Mouse (Mus musculus) erythroid progenitor cell, adult 5-6 weeks (primary cell): ENCODE data around the gene Adgrd1. TPM values are rescaled to one million over a fixed set of nuclear protein-coding genes. Genes with fewer than 3 reads are reported as not detected.

Source experiments
- ATAC-seq: replicated peaks from 2 replicates; pipeline ENCODE4 v1.8.0; 2016; ENCODE audit warnings: moderate number of reproducible peaks, mild to moderate bottlenecking, moderate TSS enrichment, inconsistent platforms; ENCODE audit not compliant: poor library complexity, low FRiP score, severe bottlenecking
- total RNA-seq, 2 experiments: library from RNA; stranded (forward) in 1 of 2; stranded (reverse) in 1 of 2; fragments of 150-400 nt in 1 of 2; fragments of 186-747, 209-891 nt in 1 of 2; gene quantifications; 2 replicates each; pipeline versions ENCODE4 v1.2.3 to v1.2.4; 2015 to 2017; ENCODE audit warnings: low replicate concordance in 2 of 2

Adgrd1 gene
- total RNA-seq, 2 experiments from 2014 or later = 1.2 to 2.1 TPM

DNA sequence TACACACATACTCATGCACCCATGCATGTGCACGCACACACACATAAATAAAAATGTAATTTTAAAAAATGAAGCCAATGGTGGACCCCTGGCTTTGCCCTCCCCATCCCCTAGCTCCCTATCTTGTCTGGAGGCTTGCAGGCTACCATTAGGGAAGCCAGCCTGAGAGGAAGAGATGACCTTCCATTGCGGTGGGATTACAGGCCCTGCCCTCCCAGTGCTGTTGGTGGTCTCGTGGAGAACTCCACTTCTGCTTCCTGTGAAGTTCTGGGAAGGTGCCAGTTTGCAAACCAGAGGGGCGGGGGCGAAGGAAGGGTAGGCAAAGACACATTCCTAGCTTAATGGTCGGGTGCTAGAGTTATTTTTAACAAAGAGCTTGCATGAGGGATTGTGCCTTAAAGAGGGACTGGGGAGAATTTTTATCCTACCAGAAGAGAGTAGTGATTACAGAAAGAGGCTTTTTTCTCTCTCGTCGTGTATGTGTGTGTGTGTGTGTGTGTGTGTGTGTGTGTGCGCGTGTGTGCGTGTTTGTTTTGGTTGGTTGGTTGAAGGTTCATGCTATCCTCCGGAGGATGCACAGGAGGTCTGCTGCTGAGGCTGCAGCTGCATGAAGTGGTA lies 50.5 kb downstream of the Adgrd1 start:
- no peak for ATAC-seq

DNA sequence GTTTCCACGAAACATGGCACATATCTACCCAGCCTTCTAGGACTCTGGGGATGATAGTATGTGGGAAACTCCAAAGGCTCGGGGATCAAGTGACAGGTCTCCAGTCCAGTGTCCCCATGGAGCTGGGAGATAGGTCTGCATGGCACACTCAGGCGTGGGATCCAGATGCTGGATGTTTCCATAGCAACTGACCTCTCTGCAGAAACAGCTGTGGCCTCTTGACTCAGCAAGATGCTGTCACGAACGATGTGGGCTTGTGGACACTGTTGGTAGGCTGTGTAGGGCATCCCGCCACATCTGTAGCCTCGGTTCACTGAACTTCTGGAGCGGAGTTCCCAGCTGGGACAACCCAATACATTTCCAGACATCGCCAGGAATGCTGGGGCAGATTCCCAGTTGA lies 51.9 kb downstream of the Adgrd1 start:
- no peak for ATAC-seq

- no peak for ATAC-seq
These were observed 58.7 kb downstream of the Adgrd1 start for GRCm38 (mm10) chr5:129155023-129155901.

DNA sequence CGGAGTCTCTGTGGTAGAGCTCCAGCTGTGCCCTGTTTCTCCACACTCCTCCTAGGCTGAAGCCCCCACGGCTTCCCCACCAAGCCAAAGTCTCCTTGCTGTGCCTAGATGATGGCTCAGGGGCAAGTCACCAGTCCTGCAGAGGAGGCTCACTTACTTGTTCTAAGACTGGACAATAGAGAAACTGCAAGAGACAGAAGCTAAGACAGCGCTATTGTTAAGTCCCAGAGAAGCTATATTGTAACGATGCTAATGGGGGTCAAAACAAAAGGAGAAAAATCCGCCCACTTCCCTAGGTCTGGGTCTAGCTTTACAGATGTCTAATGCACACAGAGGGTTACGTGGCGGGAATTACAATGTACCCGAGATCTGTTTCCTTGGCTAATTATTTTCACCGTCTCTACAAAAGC lies 59.4 kb downstream of the Adgrd1 start:
- no peak for ATAC-seq

- ATAC-seq = no peak
These were observed 65.0 kb downstream of the Adgrd1 start for GRCm38 (mm10) chr5:129161372-129162051.

DNA sequence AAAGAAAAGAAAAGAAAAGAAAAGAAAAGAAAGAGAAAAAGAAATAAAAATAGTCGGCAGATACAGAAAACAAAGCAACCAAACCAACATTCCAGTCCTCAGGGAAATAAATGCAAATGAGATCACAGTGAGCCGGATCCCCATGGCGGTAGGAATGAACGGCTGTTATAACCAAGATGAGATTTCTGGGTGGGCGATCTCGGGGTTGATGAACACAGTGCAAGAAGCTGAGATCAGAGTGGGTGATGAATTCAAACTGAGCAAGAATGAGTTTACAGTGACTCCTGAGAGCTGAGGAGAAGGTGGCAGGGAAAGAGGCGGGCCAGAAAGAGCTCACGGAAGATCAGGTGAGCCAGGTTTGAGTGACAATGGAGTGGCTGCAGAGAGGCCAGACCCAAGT lies 66.9 kb downstream of the Adgrd1 start:
- ATAC-seq = no peak

DNA sequence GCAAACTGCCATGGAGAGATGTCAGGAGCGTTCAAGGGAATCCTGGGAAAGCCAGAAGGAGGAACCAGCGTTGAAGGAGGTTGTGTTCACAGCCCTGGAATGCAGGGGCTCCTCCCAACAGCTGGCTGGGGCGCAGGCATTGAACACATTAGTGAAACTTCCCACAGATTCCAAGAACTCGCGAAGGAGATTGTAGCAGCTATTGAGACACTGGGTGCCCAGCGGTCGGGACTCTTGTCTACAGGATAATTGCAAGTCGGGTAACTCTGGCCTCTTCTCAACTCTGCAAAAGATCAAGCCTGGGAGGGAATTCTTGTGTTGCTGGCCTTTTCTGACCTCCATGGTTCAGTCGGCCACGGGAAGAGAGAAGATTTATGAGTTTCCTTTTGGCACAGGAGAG lies 67.5 kb downstream of the Adgrd1 start:
- no peak for ATAC-seq

GRCm38 (mm10) chr5:129164911-129165584 lies 68.5 kb downstream of the Adgrd1 start:
- ATAC-seq = no peak

- ATAC-seq = no peak
These were observed 69.0 kb downstream of the Adgrd1 start for GRCm38 (mm10) chr5:129165595-129165994.

DNA sequence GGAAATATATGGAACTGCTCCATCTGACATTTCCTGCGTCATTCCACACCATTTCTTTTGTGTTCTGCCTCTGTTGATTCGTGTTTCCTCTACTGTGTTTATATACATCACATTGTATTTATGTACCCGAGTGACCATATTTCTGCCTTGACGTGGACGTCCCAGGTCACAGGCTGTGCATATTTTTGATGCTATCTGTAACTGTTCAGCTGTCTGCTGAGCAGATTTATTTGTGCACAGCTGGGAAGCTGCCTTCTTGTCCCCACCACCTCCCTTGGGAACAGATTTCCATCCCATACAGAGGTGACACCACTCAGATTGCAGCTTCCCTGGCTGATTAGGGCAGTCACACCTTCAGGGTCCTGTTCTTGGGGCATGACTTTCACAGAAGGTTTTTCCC lies 72.5 kb downstream of the Adgrd1 start:
- ATAC-seq = no peak

GRCm38 (mm10) chr5:129169567-129169966 lies 73.0 kb downstream of the Adgrd1 start:
- ATAC-seq = no peak

GRCm38 (mm10) chr5:129172533-129172932 lies 76.0 kb downstream of the Adgrd1 start:
- ATAC-seq = no peak

- no peak for ATAC-seq
These were observed 79.4 kb downstream of the Adgrd1 start for GRCm38 (mm10) chr5:129175925-129176324.

DNA sequence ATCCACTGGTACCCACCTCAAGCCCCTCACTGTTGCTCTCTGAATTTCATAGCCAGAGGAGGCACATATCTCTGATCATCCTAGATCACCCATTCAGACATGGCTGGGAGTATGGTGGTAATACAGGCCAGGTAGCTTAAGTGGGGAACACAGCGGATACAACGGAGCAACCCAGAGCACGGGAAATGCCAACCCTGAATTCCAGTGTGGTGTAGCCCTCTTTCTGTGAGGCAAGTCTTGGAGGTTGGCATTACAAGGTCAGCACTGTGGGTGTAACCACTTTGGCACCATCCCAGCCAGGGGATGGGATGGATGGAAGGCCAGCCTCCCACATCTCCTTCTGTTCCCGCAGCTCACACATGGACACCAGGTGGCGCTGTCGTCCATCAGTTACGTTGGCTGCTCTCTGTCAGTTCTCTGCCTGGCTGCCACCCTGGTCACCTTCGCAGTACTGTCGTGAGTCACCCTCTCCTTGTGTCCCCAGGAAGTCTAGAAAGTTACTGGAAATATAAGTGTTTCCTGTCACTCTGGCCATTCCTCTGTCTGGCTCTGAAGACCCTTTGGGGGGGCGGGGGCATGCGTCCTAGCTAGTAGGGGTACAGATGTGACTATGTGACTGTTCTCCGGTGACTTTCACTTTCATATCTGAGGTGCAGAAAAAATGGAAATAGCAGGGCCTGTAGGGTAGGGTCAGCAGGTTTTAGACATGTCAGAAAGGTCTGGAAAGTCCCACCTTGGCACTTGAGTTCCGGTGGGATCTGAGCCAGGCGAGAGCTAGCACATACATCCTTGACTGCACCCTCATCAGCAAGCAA lies 81.4 kb downstream of the Adgrd1 start:
- ATAC-seq = peak; percentile 78

DNA sequence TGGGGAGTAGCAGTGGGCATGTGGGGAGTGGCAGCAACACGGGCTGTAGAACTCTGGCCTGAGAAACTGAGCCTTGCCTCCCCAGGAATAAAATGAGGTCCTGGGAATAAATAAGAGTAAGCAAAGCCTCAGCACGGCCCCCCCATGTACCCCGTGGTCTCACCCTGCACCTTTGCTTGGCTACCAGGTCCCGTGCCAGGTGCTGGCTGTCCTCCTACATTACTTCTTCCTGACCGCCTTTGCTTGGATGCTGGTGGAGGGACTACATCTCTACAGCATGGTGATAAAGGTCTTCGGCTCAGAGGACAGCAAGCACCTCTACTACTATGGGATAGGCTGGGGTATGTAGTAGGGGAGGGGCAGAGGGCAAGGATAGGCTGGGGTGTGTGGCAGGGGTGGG lies 82.8 kb downstream of the Adgrd1 start:
- no peak for ATAC-seq

GRCm38 (mm10) chr5:129179995-129180714 lies 83.6 kb downstream of the Adgrd1 start:
- peak; percentile 73 for ATAC-seq

DNA sequence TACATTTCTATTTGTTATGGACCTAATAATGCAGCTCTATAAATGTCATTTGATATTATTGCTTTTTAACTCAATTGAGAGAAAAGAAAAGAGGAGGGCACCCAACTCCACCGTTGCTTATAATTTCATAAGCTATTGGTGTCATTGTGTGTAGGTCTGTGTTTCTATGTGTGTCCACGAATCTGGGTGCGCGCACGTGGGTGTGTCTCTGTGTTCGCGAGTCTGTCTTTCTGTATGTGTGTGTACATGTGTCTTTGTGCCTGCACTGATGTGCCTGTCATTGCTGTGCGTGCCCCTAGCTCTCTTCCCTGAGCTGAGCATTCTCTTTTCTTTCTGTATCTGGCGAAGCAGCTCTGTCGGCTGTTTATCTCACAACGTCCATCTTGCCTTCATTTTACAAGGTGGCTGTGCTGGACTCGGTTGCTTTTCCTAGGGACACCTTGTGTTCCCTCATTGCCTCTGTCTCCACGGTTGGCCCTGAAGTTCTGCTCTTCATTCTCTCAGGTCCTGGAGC lies 84.2 kb downstream of the Adgrd1 start:
- peak; percentile 40 for ATAC-seq

GRCm38 (mm10) chr5:129181450-129181849 lies 84.9 kb downstream of the Adgrd1 start:
- ATAC-seq = no peak

DNA sequence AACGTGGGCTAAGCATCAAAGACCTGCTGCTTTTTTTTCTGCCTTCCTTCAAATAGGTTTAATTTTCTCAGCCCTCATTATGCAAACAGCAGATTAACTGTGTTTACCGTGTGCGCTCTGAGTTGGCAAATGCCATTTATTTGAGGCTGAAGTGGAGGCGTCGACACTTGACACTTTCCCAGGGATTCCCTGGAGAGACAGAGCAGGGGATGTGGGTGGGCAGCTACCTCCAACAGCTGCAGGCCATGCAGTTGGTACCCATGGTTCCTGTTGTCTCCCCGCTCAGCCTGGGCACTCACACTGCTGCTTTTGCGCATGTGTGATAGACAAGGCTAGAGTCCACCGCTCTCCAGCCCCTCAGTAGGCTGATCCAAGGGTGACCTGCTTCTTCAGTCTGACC lies 86.0 kb downstream of the Adgrd1 start:
- no peak for ATAC-seq
